Mouse (Mus musculus): ENCODE data around the gene Pidd1. TPM values are rescaled to one million over a fixed set of nuclear protein-coding genes. Genes with fewer than 3 reads are reported as not detected.

Gene Pidd1
- total RNA-seq, 2 experiments from 2014 or later, result 5.5 to 6.6 TPM

- intact Hi-C loops (cut with DNase I), result no loop called here
- no peak for DNase-seq
Measured at GRCm38 (mm10) chr7:141474160-141474559, 30.3 kb upstream of the Pidd1 start.

- DNase-seq, result no peak
- intact Hi-C loops (cut with DNase I), result no loop called here
Measured at GRCm38 (mm10) chr7:141472763-141473162, 28.9 kb upstream of the Pidd1 start.

- no peak for DNase-seq
- intact Hi-C loops (cut with DNase I), result no loop called here
Measured at GRCm38 (mm10) chr7:141472226-141472625, 28.4 kb upstream of the Pidd1 start.

GRCm38 (mm10) chr7:141471236-141471635, 27.4 kb upstream of the Pidd1 start:
- intact Hi-C loops (cut with DNase I), result no loop called here
- DNase-seq, result no peak

GRCm38 (mm10) chr7:141470637-141470944, 26.8 kb upstream of the Pidd1 start:
- DNase-seq, result no peak
- intact Hi-C loops (cut with DNase I), result no loop called here

- DNase-seq, result no peak
- intact Hi-C loops (cut with DNase I), result no loop called here
Measured at GRCm38 (mm10) chr7:141469901-141470636, 26.2 kb upstream of the Pidd1 start.

GRCm38 (mm10) chr7:141469352-141469751, 25.5 kb upstream of the Pidd1 start:
- DNase-seq, result no peak
- intact Hi-C loops (cut with DNase I), result no loop called here

- peak; percentile 59 for DNase-seq
- intact Hi-C loops (cut with DNase I), result no loop called here
Measured at GRCm38 (mm10) chr7:141468522-141469211, 24.8 kb upstream of the Pidd1 start.

GRCm38 (mm10) chr7:141468164-141468521, 24.3 kb upstream of the Pidd1 start:
- DNase-seq, result no peak
- intact Hi-C loops (cut with DNase I), result no loop called here

GRCm38 (mm10) chr7:141467230-141468030, 23.6 kb upstream of the Pidd1 start, which contains the start of gene Cd151:
Cd151 (plus strand) TSS chr7:141467392.
- intact Hi-C loops (cut with DNase I), result no loop called here
- DNase-seq, result peak; percentile 62

GRCm38 (mm10) chr7:141466607-141467148, 22.9 kb upstream of the Pidd1 start:
- intact Hi-C loops (cut with DNase I), result no loop called here
- DNase-seq, result no peak

GRCm38 (mm10) chr7:141466045-141466394, 22.2 kb upstream of the Pidd1 start:
- intact Hi-C loops (cut with DNase I), result no loop called here
- no peak for DNase-seq

- intact Hi-C loops (cut with DNase I), result no loop called here
- DNase-seq, result no peak
Measured at GRCm38 (mm10) chr7:141465388-141466044, 21.7 kb upstream of the Pidd1 start.

- intact Hi-C loops (cut with DNase I), result no loop called here
- DNase-seq, result no peak
Measured at GRCm38 (mm10) chr7:141464603-141465201, 20.9 kb upstream of the Pidd1 start.

- no peak for DNase-seq
- intact Hi-C loops (cut with DNase I), result no loop called here
Measured at GRCm38 (mm10) chr7:141463824-141464602, 20.2 kb upstream of the Pidd1 start.

- intact Hi-C loops (cut with DNase I), result no loop called here
- DNase-seq, result no peak
Measured at GRCm38 (mm10) chr7:141462333-141462821, 18.6 kb upstream of the Pidd1 start.

- no peak for DNase-seq
- intact Hi-C loops (cut with DNase I), result no loop called here
Measured at GRCm38 (mm10) chr7:141461521-141462332, 17.9 kb upstream of the Pidd1 start.

GRCm38 (mm10) chr7:141460391-141461113, 16.7 kb upstream of the Pidd1 start, which contains the start of gene Cracr2b:
Cracr2b (plus strand) TSS chr7:141461094.
- no peak for DNase-seq
- intact Hi-C loops (cut with DNase I), result no loop called here

Data from left cerebral cortex, postnatal 4 days (tissue).